Mouse (Mus musculus) liver, postnatal 0 days (tissue): ENCODE data around the gene Sufu. TPM values are rescaled to one million over a fixed set of nuclear protein-coding genes. Genes with fewer than 3 reads are reported as not detected.

Source experiments
- ATAC-seq: fragments of 200-750 bp; cut with Nextera tagmentation; 2 replicates; pipeline ENCODE4 v1.8.0; 2017; ENCODE audit warnings: mild to moderate bottlenecking, moderate library complexity
- DNase-seq: peaks from one replicate; pipeline ENCODE4 v3.0.0-alpha.2; 2016
- H3K27ac ChIP-seq: fragments of 300-500 bp; sonication (generic); 2 replicates; pipeline ENCODE4 v1.5.1; 2014; ENCODE audit warnings: antibody characterized with exemption, moderate library complexity, mild to moderate bottlenecking, low read depth
- H3K27me3 ChIP-seq: fragments of 300-500 bp; sonication (generic); 2 replicates; pipeline ENCODE4 v1.6.1; 2014; ENCODE audit warnings: low read length, control low read depth, mixed read lengths; ENCODE audit not compliant: insufficient read depth
- H3K36me3 ChIP-seq: fragments of 300-500 bp; sonication (generic); replicated peaks from 2 replicates; pipeline ENCODE4 v1.6.1; 2014; ENCODE audit warnings: mild to moderate bottlenecking, control low read depth, low read length, moderate library complexity, mixed read lengths; ENCODE audit not compliant: insufficient read depth
- H3K4me1 ChIP-seq: fragments of 300-500 bp; sonication (generic); 2 replicates; pipeline ENCODE4 v1.6.1; 2014; ENCODE audit warnings: antibody characterized with exemption, mild to moderate bottlenecking, control low read depth; ENCODE audit not compliant: insufficient read depth
- H3K4me2 ChIP-seq: fragments of 300-500 bp; sonication (generic); 2 replicates; pipeline ENCODE4 v1.6.1; 2014; ENCODE audit warnings: low read depth, mild to moderate bottlenecking, low read length, moderate library complexity, mixed read lengths
- H3K4me3 ChIP-seq: fragments of 300-500 bp; sonication (generic); 2 replicates; pipeline ENCODE4 v1.5.1; 2014; ENCODE audit warnings: low read depth, low read length
- H3K9ac ChIP-seq: fragments of 300-500 bp; sonication (generic); replicated peaks from 2 replicates; pipeline ENCODE4 v1.6.1; 2014; ENCODE audit warnings: mild to moderate bottlenecking, moderate library complexity
- H3K9me3 ChIP-seq: fragments of 300-500 bp; sonication (generic); 2 replicates; pipeline ENCODE4 v1.6.1; 2016; ENCODE audit warnings: mild to moderate bottlenecking, control low read depth, low read length, mixed read lengths
- CTCF ChIP-seq: sonication (generic); IDR thresholded peaks from 2 replicates; pipeline ENCODE4 v1.5.1; 2016; ENCODE audit warnings: antibody characterized with exemption, low read depth
- EP300 ChIP-seq: IDR thresholded peaks from 2 replicates; pipeline ENCODE4 v1.6.1; 2016; ENCODE audit warnings: antibody characterized with exemption, low read depth, mild to moderate bottlenecking
- WGBS: fragments of 180-500 bp; shearing (Covaris S2); extraction: QIAGEN DNeasy Blood & Tissue Kit; methylation state at CpG from one replicate; pipeline ENCODE4 v1.1.7; 2014; ENCODE audit not compliant: insufficient replicate concordance; 5-methylcytosine and 5-hydroxymethylcytosine counted together
- polyA plus RNA-seq: library from polyadenylated mRNA; unstranded; fragments of >200 nt; fragmentation: Nextera tagmentation; extraction: Ambion mirVana; gene quantifications from 2 replicates; pipeline ENCODE4 v1.2.1, GENCODE M21; 2015

Gene Sufu
- polyA plus RNA-seq, 1 experiment from 2014 or later, result 3.8 TPM

DNA sequence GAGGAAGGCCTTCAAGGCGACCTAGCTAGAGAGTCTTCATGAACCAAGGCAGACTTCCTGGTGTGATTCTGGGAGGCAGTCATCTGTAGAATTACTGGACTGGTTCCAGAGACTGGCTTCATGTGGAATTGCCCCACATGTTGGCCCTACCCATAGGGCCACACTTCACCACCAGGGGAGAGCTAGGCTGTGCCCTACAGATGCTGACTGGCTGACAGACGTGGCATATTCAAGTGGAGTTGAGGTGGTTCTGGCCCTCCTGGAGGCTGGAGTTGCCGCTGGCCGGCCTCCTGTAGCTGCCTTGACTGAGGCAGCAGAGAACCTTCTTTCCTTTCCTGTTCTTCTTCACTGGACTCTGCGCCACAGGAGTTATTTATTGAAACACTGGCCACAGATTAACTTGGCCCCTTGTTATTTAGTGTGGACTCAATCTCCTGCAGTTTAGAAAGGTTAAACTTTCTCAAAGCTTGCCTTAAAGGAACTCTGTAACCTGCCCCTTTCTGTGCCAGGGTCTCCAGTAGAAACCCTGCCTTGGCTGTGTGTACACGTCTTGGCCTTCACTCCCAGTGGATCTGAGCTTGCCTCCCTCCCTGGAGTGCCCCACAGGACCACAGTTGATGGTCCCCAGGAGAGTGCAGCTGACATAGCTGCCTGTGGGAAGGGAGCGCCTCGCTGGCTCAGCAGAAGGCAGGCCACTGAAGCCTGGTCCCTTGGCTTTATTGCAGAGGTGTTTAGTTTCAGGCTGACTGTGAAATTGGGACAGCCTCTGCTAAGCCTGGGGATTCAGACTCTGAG, 10.1 kb downstream of the Sufu start:
- H3K9ac ChIP-seq, result 0 out of 2 replicates have a peak overlapping the region, but pooled peaks have one; percentile 21
- H3K4me3 ChIP-seq, result no peak overlapping the region
- H3K27me3 ChIP-seq, result no peaks in the 10 kb centered on the region
- no peak overlapping the region for H3K4me2 ChIP-seq
- ATAC-seq (peak; percentile 63; the same call in 1 of the 2 replicates), DNase-seq (no peak)
- peaks cover 6% of the 10 kb centered on the region; the same call in 1 of the 2 replicates for H3K36me3 ChIP-seq
- peaks cover 19% of the 10 kb centered on the region for H3K4me1 ChIP-seq
- H3K27ac ChIP-seq, result peak overlapping the region; percentile 68
- 67% methylated on average over 8 of the region's 8 CpGs for WGBS
- TF ChIP-seq EP300, result no peak
- peak; percentile 14; the same call in 1 of the 2 replicates for TF ChIP-seq CTCF
- H3K9me3 ChIP-seq, result no peaks in the 10 kb centered on the region

- Histone ChIP-seq H3K4me3 (no peak overlapping the region), H3K4me1 (peaks cover 19% of the 10 kb centered on the region), H3K4me2 (no peak overlapping the region), H3K9ac (no peak overlapping the region), H3K36me3 (no peaks in the 10 kb centered on the region; the same call in 1 of the 2 replicates), H3K9me3 (no peaks in the 10 kb centered on the region), H3K27ac (no peak overlapping the region), H3K27me3 (no peaks in the 10 kb centered on the region)
- no peak for ATAC-seq
- no peak for DNase-seq
- no peak for TF ChIP-seq EP300
- no peak for TF ChIP-seq CTCF
- 54% methylated on average over 3 of the region's 3 CpGs for WGBS
These were observed 12.8 kb downstream of the Sufu start for GRCm38 (mm10) chr19:46409506-46409905.

DNA sequence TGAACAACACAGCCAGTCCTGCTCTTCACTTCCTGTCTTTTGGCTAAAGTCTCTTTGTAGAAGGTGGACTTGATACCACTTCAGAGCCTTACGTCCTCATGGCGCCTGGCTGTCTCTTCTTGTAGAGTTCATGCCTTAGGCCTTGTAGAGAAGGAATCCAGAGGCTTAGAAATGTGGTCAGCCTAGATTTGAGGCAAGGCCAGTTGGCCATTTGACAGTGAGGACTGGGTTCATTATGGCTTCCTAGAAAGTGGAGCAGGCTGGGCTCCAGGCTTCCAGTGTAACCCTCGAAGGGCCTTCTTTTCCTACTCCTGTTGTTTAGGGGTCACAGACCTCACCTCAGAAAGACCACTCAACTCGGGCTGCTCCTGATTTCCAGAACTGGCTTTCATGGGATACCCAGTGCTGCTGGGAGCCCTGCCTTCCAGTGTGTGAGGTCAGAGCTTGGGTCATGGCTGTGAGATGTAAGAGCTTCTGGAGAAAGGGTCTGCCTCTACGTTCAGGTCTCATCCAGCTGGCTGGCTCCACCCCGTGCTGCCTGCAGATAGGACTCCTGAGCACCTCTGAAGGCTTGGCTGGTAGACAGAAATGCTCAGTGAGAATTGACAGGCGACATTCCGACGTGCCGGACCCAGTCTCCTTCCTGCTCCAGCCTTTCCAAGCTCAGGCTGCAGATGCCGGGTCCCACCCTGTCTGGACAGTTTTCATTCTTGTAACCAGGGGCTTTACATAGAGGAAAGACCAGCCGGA, 15.5 kb downstream of the Sufu start:
- H3K4me1 ChIP-seq, result peaks cover 12% of the 10 kb centered on the region
- WGBS, result 81% methylated on average over 12 of the region's 12 CpGs
- H3K4me3 ChIP-seq, result no peak overlapping the region
- ATAC-seq (no peak), DNase-seq (no peak)
- H3K9me3 ChIP-seq, result no peaks in the 10 kb centered on the region
- H3K9ac ChIP-seq, result no peak overlapping the region
- no peaks in the 10 kb centered on the region for H3K27me3 ChIP-seq
- H3K36me3 ChIP-seq, result no peaks in the 10 kb centered on the region
- H3K4me2 ChIP-seq, result no peak overlapping the region
- no peak for TF ChIP-seq CTCF
- TF ChIP-seq EP300, result no peak
- no peak overlapping the region for H3K27ac ChIP-seq

DNA sequence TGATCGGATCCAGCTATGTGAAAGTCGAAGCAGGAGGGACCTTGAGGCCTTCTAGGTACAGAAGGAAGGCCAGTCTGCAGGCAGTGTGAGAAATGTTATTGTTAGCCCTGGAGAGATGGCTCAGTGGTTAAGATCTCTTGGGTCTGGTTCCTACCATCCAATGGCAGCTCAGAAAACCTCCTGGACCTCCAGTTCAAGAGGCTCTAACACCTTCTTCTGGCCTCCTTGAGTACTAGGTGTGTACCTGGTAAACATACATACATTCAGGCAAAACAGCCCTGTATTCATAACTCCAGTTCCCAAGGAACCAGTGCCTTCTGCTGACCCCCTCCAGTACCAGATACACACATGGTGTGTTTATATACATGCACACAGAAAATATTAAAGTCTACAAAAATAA, 17.3 kb downstream of the Sufu start:
- no peak overlapping the region for H3K27ac ChIP-seq
- WGBS, result 81% methylated on average over 2 of the region's 2 CpGs
- no peaks in the 10 kb centered on the region for H3K36me3 ChIP-seq
- H3K4me2 ChIP-seq, result no peak overlapping the region
- TF ChIP-seq CTCF, result no peak
- TF ChIP-seq EP300, result no peak
- peaks cover 5% of the 10 kb centered on the region; the same call in 1 of the 2 replicates for H3K4me1 ChIP-seq
- no peak overlapping the region for H3K9ac ChIP-seq
- DNase-seq, result no peak
- no peak for ATAC-seq
- no peak overlapping the region for H3K4me3 ChIP-seq
- no peaks in the 10 kb centered on the region for H3K9me3 ChIP-seq
- H3K27me3 ChIP-seq, result no peaks in the 10 kb centered on the region

- H3K4me3 ChIP-seq, result no peak overlapping the region
- DNase-seq (no peak), ATAC-seq (no peak)
- no peak overlapping the region for H3K9ac ChIP-seq
- TF ChIP-seq CTCF, result no peak
- 78% methylated on average over 8 of the region's 8 CpGs for WGBS
- no peaks in the 10 kb centered on the region for H3K9me3 ChIP-seq
- 0 out of 2 replicates have a peak, but pooled peaks cover 1% of the 10 kb centered on the region for H3K4me1 ChIP-seq
- H3K27me3 ChIP-seq, result no peaks in the 10 kb centered on the region
- H3K4me2 ChIP-seq, result no peak overlapping the region
- H3K36me3 ChIP-seq, result no peaks in the 10 kb centered on the region
- H3K27ac ChIP-seq, result no peak overlapping the region
These were observed 17.8 kb downstream of the Sufu start for GRCm38 (mm10) chr19:46414486-46414885.

- no peak overlapping the region for H3K4me3 ChIP-seq
- H3K36me3 ChIP-seq, result no peaks in the 10 kb centered on the region
- ATAC-seq, result no peak
- H3K9ac ChIP-seq, result no peak overlapping the region
- DNase-seq, result no peak
- no peaks in the 10 kb centered on the region for H3K27me3 ChIP-seq
- no peak overlapping the region for H3K27ac ChIP-seq
- WGBS, result 78% methylated on average over 9 of the region's 9 CpGs
- no peaks in the 10 kb centered on the region for H3K4me1 ChIP-seq
- H3K9me3 ChIP-seq, result no peaks in the 10 kb centered on the region
- TF ChIP-seq EP300 (no peak), CTCF (no peak)
- H3K4me2 ChIP-seq, result no peak overlapping the region
These were observed 19.6 kb downstream of the Sufu start for GRCm38 (mm10) chr19:46416276-46416675.
